ENCODE assay signal across 8 mouse cellular contexts in genomic region chr5:37091171-37091628, GRCm38 (mm10). TPM values are rescaled to one million over a fixed set of nuclear protein-coding genes. Genes with fewer than 3 reads are reported as not detected.
DNase-seq lines count a peak whose midpoint lies in the region; ATAC-seq lines count a peak whose summit lies in the region.

No protein-coding gene starts in this region.

- under 1% methylated on average over 47 of the region's 47 CpGs for WGBS in kidney, embryonic 16.5 days
- under 1% methylated on average over 47 of the region's 47 CpGs for WGBS in forebrain, embryonic 13.5 days
- WGBS in midbrain, embryonic 12.5 days: 0% methylated on average over 47 of the region's 47 CpGs

- H3K4me1 ChIP-seq in kidney, embryonic 16.5 days (ENCODE audit: insufficient read depth, low read length): peaks cover 5% of the 10 kb centered on the region
- H3K4me1 ChIP-seq in forebrain, embryonic 13.5 days: peaks cover 11% of the 10 kb centered on the region
- peaks cover 9% of the 10 kb centered on the region; the same call in 1 of the 2 replicates for H3K4me1 ChIP-seq in midbrain, embryonic 12.5 days

- ATAC-seq in kidney, embryonic 16.5 days (ENCODE audit: low FRiP score, low TSS enrichment): 0 out of 2 replicates have a peak, but pooled peaks have one; percentile 13
- peak; percentile 73 for ATAC-seq in forebrain, embryonic 13.5 days
- ATAC-seq in midbrain, embryonic 12.5 days (ENCODE audit: low FRiP score, low read depth): peak; percentile 44; the same call in 1 of the 2 replicates

- H3K4me2 ChIP-seq in kidney, embryonic 16.5 days (replicated peaks; ENCODE audit: low read depth, low read length): peak overlapping the region; percentile 60
- H3K4me2 ChIP-seq in forebrain, embryonic 13.5 days: peak overlapping the region; percentile 71
- H3K4me2 ChIP-seq in midbrain, embryonic 12.5 days (replicated peaks): peak overlapping the region; percentile 71

- peak overlapping the region; percentile 32; the same call in 1 of the 2 replicates for H3K9ac ChIP-seq in kidney, embryonic 16.5 days (replicated peaks; ENCODE audit: low read length)
- H3K9ac ChIP-seq in forebrain, embryonic 13.5 days: peak overlapping the region; percentile 61
- peak overlapping the region; percentile 46; the same call in 1 of the 2 replicates for H3K9ac ChIP-seq in midbrain, embryonic 12.5 days (replicated peaks)

- H3K27ac ChIP-seq in kidney, embryonic 16.5 days (ENCODE audit: low read length): no peak overlapping the region
- no peak overlapping the region for H3K27ac ChIP-seq in forebrain, embryonic 13.5 days
- no peak overlapping the region for H3K27ac ChIP-seq in midbrain, embryonic 12.5 days (replicated peaks)

- no peak for DNase-seq in kidney, adult 8-10 months
- peak; percentile 61 for DNase-seq in brain, adult 2 months (ENCODE audit: low read depth, low spot score)
- DNase-seq in gastrocnemius, adult 18-20 months (ENCODE audit: low spot score): no peak
- no peak for DNase-seq in layer of hippocampus, adult 11-12 months (ENCODE audit: low spot score)
- DNase-seq in left cerebral cortex, postnatal 14 days (ENCODE audit: low spot score in 2 of 2): no peak

- H3K9me3 ChIP-seq in kidney, embryonic 16.5 days (ENCODE audit: low read length): no peaks in the 10 kb centered on the region
- no peaks in the 10 kb centered on the region for H3K9me3 ChIP-seq in forebrain, embryonic 13.5 days (replicated peaks)
- H3K9me3 ChIP-seq in midbrain, embryonic 12.5 days: no peaks in the 10 kb centered on the region

- H3K4me3 ChIP-seq in kidney, embryonic 16.5 days (ENCODE audit: low read length): peak overlapping the region; percentile 38
- peak overlapping the region; percentile 42 for H3K4me3 ChIP-seq in forebrain, embryonic 13.5 days
- H3K4me3 ChIP-seq in midbrain, embryonic 12.5 days: peak overlapping the region; percentile 39

- no peaks in the 10 kb centered on the region for H3K36me3 ChIP-seq in kidney, embryonic 16.5 days (ENCODE audit: insufficient read depth, low read length)
- no peaks in the 10 kb centered on the region for H3K36me3 ChIP-seq in forebrain, embryonic 13.5 days (ENCODE audit: poor library complexity, severe bottlenecking)
- no peaks in the 10 kb centered on the region for H3K36me3 ChIP-seq in midbrain, embryonic 12.5 days

- peaks cover 33% of the 10 kb centered on the region for H3K27me3 ChIP-seq in kidney, embryonic 16.5 days (ENCODE audit: insufficient read depth, low read length)
- H3K27me3 ChIP-seq in forebrain, embryonic 13.5 days: peaks cover 46% of the 10 kb centered on the region
- H3K27me3 ChIP-seq in midbrain, embryonic 12.5 days: peaks cover 43% of the 10 kb centered on the region

- intact Hi-C loops in left cerebral cortex, postnatal 14 days (cut with DNase I): no loop called here

RNA-seq across cellular contexts. Expression of gene Gm1043, which starts 6.0 kb away (rescaled TPM):
- not detected in 2 replicates for polyA plus RNA-seq in kidney, embryonic 16.5 days (2015; fragmentation: Nextera tagmentation; extraction: Ambion mirVana)
- 0.40 and 0.68 TPM in 2 replicates for polyA plus RNA-seq in forebrain, embryonic 13.5 days (2015; fragmentation: Nextera tagmentation; extraction: Ambion mirVana)
- 0.17 and 0.33 TPM in 2 replicates for polyA plus RNA-seq in midbrain, embryonic 12.5 days (2016; fragmentation: Nextera tagmentation; extraction: Ambion mirVana)
- total RNA-seq in gastrocnemius, adult 18-20 months (2021): not detected
- total RNA-seq in left cerebral cortex, postnatal 14 days (2021): 10 to 100 TPM; 26.0 to 28.3 TPM

Comparison
In these comparisons a context has a peak if more than half of its experiments do, and no peak if none do; other contexts are left out.
1. ATAC-seq: peak in every context shown above with its lines; median percentile 73 in forebrain, embryonic 13.5 days; 44 in midbrain, embryonic 12.5 days; 13 in kidney, embryonic 16.5 days.